Mouse (Mus musculus) G1E-ER4 (cell line): ENCODE results near the gene Dbi. TPM values are rescaled to one million over a fixed set of nuclear protein-coding genes. Genes with fewer than 3 reads are reported as not detected.

Experiments used
- GATA1 ChIP-seq: IDR thresholded peaks from one replicate; pipeline ENCODE4 v1.8.0; 2012; ENCODE audit warnings: low read length, inconsistent platforms
- polyA plus RNA-seq: library from polyadenylated mRNA; stranded (reverse); fragments of >175 nt; gene quantifications from 2 replicates; pipeline ENCODE4 v1.2.3, GENCODE M21; 2012

Dbi gene
- polyA plus RNA-seq, 1 experiment: 13.5 TPM

DNA sequence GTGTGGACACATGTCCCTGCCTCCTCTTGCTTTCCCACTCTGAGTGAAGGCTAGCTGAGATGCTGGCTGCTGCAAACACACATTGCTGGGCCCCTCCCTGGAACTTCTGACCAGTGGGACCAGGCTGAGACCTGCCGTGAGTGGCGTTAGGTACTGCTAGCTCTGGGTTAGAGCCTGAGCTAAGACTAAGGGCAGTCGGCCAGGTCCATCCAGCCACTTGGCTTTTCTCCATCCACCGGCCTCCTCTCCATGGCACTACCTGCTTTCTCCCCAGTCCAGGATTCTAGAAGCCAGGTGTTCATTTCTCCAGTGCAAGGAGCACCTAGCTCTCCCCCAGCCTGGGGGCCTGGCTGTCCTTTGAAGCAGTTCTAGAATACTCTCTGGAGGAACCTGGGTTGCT, 45.9 kb downstream of the Dbi start:
- no peak for TF ChIP-seq GATA1

DNA sequence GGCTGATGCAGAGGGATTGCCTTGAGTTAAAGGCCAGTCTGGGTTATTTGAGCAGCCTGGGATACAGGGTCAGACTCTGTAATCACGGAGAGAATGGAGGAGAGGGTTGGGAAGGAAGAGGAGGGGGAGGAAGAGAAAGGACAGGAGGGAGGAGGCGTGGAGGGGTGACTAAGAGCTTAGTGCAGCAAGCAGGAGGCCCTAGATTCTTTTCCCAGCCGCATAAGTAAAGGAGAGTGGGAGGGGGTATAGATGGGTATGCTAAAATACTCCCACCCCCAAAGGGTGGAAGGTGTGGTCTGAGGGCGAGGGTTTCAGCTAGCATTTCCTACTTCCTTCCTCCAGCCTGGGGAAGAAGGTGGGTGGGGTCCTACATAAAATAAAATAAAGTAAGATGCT, 46.6 kb downstream of the Dbi start:
- TF ChIP-seq GATA1: no peak

DNA sequence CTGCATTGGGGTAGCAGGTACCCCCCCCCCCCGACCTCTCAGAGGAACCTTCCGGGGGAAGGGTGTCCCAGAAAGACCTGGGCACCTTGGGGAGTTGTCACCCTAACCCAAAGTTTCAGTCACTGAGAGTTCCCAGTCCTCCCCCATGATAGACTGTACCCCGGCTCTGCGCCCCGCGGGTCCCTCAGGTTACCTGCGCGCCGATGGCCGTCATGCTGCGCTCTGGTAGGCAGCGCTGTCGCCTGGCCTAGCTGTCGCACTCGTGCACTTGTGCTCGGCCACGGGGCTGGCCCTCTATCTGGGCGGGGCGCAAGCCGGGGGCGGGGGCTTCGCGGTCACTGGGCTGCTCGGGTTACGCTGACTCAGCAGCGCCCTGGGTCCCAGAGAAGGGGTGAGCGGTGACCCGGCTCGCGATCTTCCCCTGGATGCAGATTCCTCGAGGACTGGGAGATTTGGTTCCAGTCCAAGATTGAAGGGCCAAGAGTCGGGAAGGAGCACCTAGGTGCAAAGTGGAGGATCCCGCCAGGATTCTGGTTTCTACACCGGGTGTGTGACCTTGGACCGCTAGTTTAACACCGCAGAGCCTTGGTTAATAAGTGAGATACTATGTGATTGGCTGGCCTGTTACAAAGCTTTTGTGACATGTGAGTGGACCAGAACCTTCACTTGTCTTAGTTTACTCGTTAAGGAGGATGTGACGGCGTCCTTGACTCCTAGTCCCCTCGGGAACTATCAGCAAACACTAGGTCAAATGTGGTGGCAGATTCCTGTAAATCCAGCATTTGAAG, 47.2 kb downstream of the Dbi start, which contains the start of gene Tmem37:
TSS of gene Tmem37 (minus strand) at position 556 of the 788 bp plus-strand sequence.
- no peak for TF ChIP-seq GATA1

DNA sequence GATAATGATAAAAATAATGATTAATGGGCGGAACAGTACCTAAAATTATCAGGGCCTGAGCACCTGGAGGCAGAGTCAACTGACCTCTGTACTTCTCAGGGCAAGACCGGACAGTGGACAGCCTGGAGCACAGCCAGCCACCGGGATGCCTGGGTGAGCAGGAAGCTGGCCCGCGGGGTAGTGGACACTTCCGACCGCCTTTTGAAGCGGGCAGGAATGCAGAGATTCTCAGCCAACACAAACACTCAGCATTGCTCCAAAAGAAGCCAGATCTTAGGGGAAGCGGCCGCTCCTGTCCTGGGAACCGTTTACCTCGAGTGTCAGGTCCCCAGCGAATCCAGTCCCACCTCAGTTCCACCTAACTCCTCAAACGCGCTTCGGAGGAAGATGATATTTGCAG, 48.0 kb downstream of the Dbi start:
- TF ChIP-seq GATA1: no peak

DNA sequence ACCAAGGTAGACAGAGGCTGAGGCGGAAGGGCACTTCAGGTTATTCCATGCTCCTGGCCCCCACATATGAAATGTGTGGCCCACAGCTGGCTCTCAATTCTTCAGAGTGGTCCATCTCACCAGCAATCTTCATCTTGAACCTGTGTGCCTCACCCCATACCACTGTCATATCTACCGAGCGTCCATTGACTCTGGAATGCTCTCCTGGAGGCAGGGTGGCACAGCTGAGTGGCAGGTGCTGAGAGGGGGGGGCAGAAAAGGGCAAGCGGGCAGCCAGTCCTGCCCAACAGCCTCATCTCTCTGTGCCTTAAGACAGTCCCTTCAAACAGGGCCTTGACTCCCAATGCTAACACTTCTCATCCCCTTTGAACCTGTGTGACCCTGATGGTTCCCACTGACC, 49.7 kb downstream of the Dbi start:
- TF ChIP-seq GATA1: no peak

DNA sequence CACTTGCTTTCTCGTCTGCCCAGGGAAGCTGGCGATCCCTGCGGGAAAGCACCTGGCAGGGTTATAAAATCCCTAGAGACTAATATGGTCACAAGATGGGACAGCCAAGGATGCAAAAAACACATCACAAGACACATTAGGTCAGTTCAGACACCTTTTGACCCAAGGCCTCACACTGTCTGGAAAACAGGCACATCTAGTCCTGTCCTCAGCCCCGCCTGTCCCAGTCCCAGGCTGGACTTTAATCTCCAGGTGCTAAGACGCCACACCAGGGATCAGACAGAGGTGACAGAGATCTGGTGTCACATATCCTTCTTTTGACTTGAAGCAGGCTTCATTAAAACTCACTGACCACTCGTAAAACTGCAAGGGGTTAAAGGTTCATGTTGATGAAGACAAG, 50.7 kb downstream of the Dbi start:
- TF ChIP-seq GATA1: no peak

DNA sequence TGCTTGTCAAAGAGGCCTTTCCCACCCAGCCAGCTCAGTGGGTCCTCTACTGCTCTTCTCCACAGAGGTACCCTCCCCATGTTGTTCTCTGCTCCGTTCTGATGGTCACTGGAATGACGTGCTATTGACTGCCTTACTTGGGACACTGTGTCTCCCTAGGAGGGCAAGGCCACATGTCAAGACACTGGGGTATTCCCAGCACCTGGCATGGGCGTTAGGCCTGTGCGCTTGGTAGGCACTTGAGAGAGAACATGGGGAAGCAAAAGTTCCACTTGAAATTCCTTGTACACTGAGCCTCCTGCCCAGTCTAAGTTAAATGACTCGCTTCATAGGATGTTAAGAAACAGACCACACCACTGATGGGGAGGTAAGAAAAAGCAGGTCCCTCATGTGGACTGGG, 51.8 kb downstream of the Dbi start:
- TF ChIP-seq GATA1: no peak

DNA sequence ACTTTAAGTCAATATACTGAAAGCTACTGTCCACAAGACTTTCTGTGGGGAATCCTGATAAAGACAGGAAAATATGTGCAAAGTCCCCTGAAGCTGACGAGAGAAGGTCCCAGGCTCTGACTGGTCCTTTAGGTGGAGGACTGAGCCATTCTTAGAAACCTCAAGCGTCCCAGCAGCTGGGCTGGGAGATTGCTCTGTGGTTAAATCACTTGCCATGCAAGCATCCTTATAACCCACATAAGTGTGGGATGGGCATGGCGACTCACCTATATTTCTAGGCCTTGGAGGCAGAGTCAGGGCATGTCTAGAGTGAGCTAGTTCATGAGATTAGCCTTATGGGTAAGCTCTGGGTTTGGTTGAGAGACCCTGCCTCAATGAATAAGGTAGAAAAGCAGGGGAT, 54.3 kb downstream of the Dbi start:
- TF ChIP-seq GATA1: no peak

DNA sequence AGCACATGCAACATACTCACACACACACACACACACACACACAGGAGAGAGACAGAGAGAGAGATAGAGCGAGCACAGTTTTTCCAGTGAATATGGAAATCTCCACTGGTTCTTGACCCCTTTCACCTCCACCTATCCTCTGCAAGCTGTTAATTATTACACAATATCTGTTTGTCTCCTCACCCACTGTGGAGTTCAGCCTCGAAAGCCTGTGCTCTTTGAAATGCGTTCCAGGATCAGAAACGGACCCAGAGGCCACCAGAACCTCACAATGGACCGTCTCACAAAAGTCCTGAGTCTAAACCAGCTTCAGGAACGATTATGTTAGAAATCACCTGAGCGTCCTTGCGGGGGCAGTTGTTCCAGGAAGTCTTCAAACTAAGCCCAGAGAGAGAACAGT, 54.7 kb downstream of the Dbi start:
- TF ChIP-seq GATA1: no peak

DNA sequence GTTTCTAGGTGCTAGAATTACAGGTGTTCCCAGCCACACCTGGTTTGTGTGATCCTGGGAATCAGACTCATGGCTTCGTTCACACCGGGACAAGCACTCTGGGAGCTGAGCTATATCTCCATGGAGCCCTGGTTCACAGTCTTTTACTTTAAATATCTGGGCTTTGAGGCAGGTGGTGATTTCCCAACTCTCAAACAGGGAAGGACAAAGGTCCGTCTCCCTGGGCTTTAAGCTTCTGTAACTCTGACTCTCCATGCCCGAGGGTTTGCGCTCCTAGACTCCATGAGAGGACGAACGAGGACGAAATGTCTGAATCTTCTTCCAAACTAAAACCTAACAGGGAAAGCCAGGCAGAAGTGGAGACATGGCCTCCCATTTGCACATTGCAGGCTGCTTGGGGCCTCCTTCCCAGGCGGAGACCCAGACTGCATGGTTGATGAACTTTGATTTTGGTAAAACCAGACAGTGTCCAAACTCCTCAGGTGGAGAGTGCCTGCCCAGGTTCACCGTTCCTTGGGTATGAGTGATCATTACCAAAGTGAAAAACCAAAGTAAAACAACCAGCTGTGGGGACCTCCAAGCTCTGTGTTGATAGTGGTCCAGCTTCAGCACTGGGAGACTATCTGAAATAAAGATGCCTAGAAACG, 56.7 kb downstream of the Dbi start:
- no peak for TF ChIP-seq GATA1

Other genes starting within 250 kb of the Dbi start
- gene Tmem177, start 207.9 kb downstream of the Dbi start, polyA plus RNA-seq: 0.99 and 1.0 TPM in 2 replicates
- gene Cfap221, start 123.8 kb downstream of the Dbi start, polyA plus RNA-seq: not detected in 2 replicates
- not detected in 2 replicates for gene Sctr, start 114.2 kb downstream of the Dbi start, polyA plus RNA-seq
- gene Tmem37, start 47.0 kb downstream of the Dbi start, polyA plus RNA-seq: not detected in 2 replicates
- gene 3110009E18Rik, start 109 bp upstream of the Dbi start, polyA plus RNA-seq: 5.1 and 10.0 TPM in 2 replicates
- gene Steap3, start 151.6 kb upstream of the Dbi start, polyA plus RNA-seq: 117 and 122 TPM in 2 replicates
- gene C1ql2, start 219.5 kb upstream of the Dbi start, polyA plus RNA-seq: not detected in 2 replicates